16 mouse cellular contexts compared by ENCODE assay signal in the genomic region with DNA sequence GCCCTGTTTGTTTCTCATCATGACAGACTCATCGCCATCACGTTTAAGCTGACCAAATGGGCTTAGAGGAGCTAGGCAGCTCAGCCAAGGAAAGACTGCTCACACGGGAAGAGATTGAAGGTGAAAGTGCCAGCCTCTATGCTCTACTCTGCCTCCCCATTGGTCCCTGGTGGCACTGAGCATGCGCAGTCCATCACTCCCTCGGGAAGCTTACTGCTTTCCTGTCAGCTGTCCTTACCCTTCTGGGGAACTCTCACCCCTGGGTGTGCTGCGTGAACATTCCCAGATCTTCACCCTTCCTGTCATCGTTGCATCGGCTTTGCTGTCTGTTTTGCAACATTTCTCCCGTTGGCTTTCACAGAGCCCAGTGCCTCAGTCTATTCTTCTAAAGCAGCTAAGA.
DNase-seq lines count a peak whose midpoint lies in the region; ATAC-seq and TF ChIP-seq lines count a peak whose summit lies in the region.
"Had no signal": no experiment of that assay in that cellular context is flagged by ENCODE, and none has a peak within 500 bp of the region (broad histone marks: within the 10 kb centered on the region; RNA-seq: fewer than 3 reads in every experiment).

No protein-coding gene starts in this region.

- TF ChIP-seq CTCF in stomach, postnatal 0 days (IDR thresholded peaks at IDR 0.05; ENCODE audit: low read depth), result no peak

- no peak overlapping the region for H3K4me2 ChIP-seq in stomach, postnatal 0 days (replicated peaks; ENCODE audit: low read depth)
- no peak overlapping the region for H3K4me2 ChIP-seq in hindbrain, embryonic 16.5 days (ENCODE audit: low read length)
- H3K4me2 ChIP-seq: forebrain, embryonic 12.5 days; heart, embryonic 13.5 days; limb, embryonic 13.5 days had no signal

- DNase-seq in kidney, postnatal 10 days, result peak; percentile 9
- no peak for DNase-seq in kidney, postnatal 14 days
- peak; percentile 78 for DNase-seq in ovary, adult 18-20 months (ENCODE audit: low spot score)
- no peak for DNase-seq in ovary, postnatal 10 days (ENCODE audit: low spot score)
- peak; percentile 42 for DNase-seq in adrenal gland, postnatal 25 days
- no peak for DNase-seq in stomach, postnatal 0 days (ENCODE audit: low spot score)
- DNase-seq: cerebellum, adult 9-11 months; kidney, adult 9 months; layer of hippocampus, adult 9-11 months had no signal

- H3K4me1 ChIP-seq in stomach, postnatal 0 days (replicated peaks; ENCODE audit: control insufficient read depth, insufficient read depth), result no peaks in the 10 kb centered on the region
- H3K4me1 ChIP-seq in hindbrain, embryonic 16.5 days (ENCODE audit: control insufficient read depth, insufficient read depth, low read depth, low read length), result no peaks in the 10 kb centered on the region
- H3K4me1 ChIP-seq: heart, embryonic 13.5 days; hindbrain, embryonic 10.5 days; limb, embryonic 13.5 days; midbrain, embryonic 10.5 days had no signal

- H3K27ac ChIP-seq in stomach, postnatal 0 days (replicated peaks), result no peak overlapping the region
- H3K27ac ChIP-seq in hindbrain, embryonic 16.5 days (ENCODE audit: low read depth, low read length), result no peak overlapping the region
- H3K27ac ChIP-seq: forebrain, embryonic 12.5 days; heart, embryonic 13.5 days; hindbrain, embryonic 10.5 days; limb, embryonic 13.5 days; liver, embryonic 14.5 days; midbrain, embryonic 10.5 days had no signal

- no peak overlapping the region for H3K4me3 ChIP-seq in stomach, postnatal 0 days (ENCODE audit: low read depth, low read length)
- no peak overlapping the region for H3K4me3 ChIP-seq in hindbrain, embryonic 16.5 days (ENCODE audit: low read length)
- H3K4me3 ChIP-seq: forebrain, embryonic 12.5 days; heart, embryonic 13.5 days; hindbrain, embryonic 10.5 days; limb, embryonic 13.5 days; midbrain, embryonic 10.5 days had no signal

- no peaks in the 10 kb centered on the region for H3K9me3 ChIP-seq in stomach, postnatal 0 days (ENCODE audit: control insufficient read depth, low read length)
- no peaks in the 10 kb centered on the region for H3K9me3 ChIP-seq in hindbrain, embryonic 16.5 days (ENCODE audit: control insufficient read depth, low read length)
- H3K9me3 ChIP-seq: forebrain, embryonic 12.5 days; heart, embryonic 13.5 days; hindbrain, embryonic 10.5 days; limb, embryonic 13.5 days; midbrain, embryonic 10.5 days had no signal

- no peak overlapping the region for H3K9ac ChIP-seq in stomach, postnatal 0 days (ENCODE audit: low read length)
- H3K9ac ChIP-seq in hindbrain, embryonic 16.5 days (ENCODE audit: low read depth, low read length), result no peak overlapping the region
- H3K9ac ChIP-seq: forebrain, embryonic 12.5 days; heart, embryonic 13.5 days; limb, embryonic 13.5 days; liver, embryonic 14.5 days had no signal

- TF ChIP-seq EP300 in stomach, postnatal 0 days (optimal IDR thresholded peaks at IDR 0.05), result no peak

- no peak for ATAC-seq in stomach, postnatal 0 days (ENCODE audit: low FRiP score, low TSS enrichment)
- ATAC-seq in hindbrain, embryonic 16.5 days, result no peak

- 70% methylated on average over 9 of the region's 9 CpGs for WGBS in stomach, postnatal 0 days
- WGBS in hindbrain, embryonic 16.5 days, result 83% methylated on average over 9 of the region's 9 CpGs

- H3K36me3 ChIP-seq in stomach, postnatal 0 days (ENCODE audit: control insufficient read depth, insufficient read depth, low read length), result no peaks in the 10 kb centered on the region
- no peaks in the 10 kb centered on the region for H3K36me3 ChIP-seq in hindbrain, embryonic 16.5 days (ENCODE audit: control insufficient read depth, insufficient read depth, low read length)
- H3K36me3 ChIP-seq: forebrain, embryonic 12.5 days; heart, embryonic 13.5 days; hindbrain, embryonic 10.5 days; limb, embryonic 13.5 days; midbrain, embryonic 10.5 days had no signal

- no peaks in the 10 kb centered on the region for H3K27me3 ChIP-seq in stomach, postnatal 0 days (ENCODE audit: control insufficient read depth, insufficient read depth, low read length)
- H3K27me3 ChIP-seq in hindbrain, embryonic 16.5 days (replicated peaks; ENCODE audit: control insufficient read depth, insufficient read depth, low read length), result no peaks in the 10 kb centered on the region
- H3K27me3 ChIP-seq: forebrain, embryonic 12.5 days; heart, embryonic 13.5 days; limb, embryonic 13.5 days had no signal

Comparison
In these comparisons a context has a peak if more than half of its experiments do, and no peak if none do; other contexts are left out.
1. DNase-seq: peak in kidney, postnatal 10 days (single experiment), ovary, adult 18-20 months (single experiment) and adrenal gland, postnatal 25 days (single experiment); none in kidney, postnatal 14 days (single experiment), ovary, postnatal 10 days (single experiment) and stomach, postnatal 0 days (single experiment).